Mouse (Mus musculus): ENCODE results near the gene Akap1. TPM values are rescaled to one million over a fixed set of nuclear protein-coding genes. Genes with fewer than 3 reads are reported as not detected.
A peak's percentile ranks its signal among the peaks of the same experiment; 100 is the strongest.
"Not testable (repeated sequence)": the region's sequence is repeated elsewhere in the genome, so short reads cannot be mapped to it uniquely, and the experiment has no call there.

Gene Akap1
- total and polyA plus RNA-seq, 2 experiments from 2014 or later, result 28.6 to 53.2 TPM

DNA sequence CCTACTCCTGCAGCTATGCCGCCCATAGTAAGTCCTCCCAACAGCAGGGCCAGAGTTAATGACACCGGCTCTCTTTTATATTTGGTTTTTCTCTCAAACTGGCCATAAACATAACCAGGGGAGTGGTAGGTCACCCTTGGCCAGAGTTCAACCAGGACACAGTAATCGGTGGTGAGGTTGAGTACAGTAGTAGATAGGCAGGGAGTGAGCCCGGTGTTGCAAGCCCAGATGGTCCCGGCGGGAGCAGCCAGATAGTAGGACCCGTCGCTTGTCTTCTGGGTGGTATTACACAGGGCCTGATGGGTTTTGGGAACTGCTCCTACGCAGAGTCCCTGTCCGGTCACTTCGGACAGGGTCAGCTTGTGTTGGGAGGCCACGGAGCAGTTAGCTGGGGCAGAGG lies 27.1 kb upstream of the Akap1 start:
- whole genome bisulfite sequencing, result 99% methylated on average over 9 of the region's 12 CpGs
- DNase-seq; H3K27ac ChIP-seq (ENCODE audit: low read depth, low read length); H3K4me3 ChIP-seq (ENCODE audit: low read depth, low read length); H3K9me3 ChIP-seq (ENCODE audit: low read length); H3K4me2 ChIP-seq (ENCODE audit: low read depth); ATAC-seq; H3K36me3 ChIP-seq (ENCODE audit: insufficient read depth); H3K27me3 ChIP-seq (ENCODE audit: insufficient read depth, low read length); H3K9ac ChIP-seq; H3K4me1 ChIP-seq (ENCODE audit: insufficient read depth): not testable (repeated sequence)

GRCm38 (mm10) chr11:88890904-88891303 lies 26.5 kb upstream of the Akap1 start:
- not testable (repeated sequence) for H3K4me1 ChIP-seq (ENCODE audit: insufficient read depth); ATAC-seq; H3K9ac ChIP-seq; DNase-seq; H3K4me3 ChIP-seq (ENCODE audit: low read depth, low read length); H3K4me2 ChIP-seq (ENCODE audit: low read depth); H3K36me3 ChIP-seq (ENCODE audit: insufficient read depth); H3K27me3 ChIP-seq (ENCODE audit: insufficient read depth, low read length); H3K27ac ChIP-seq (ENCODE audit: low read depth, low read length); H3K9me3 ChIP-seq (ENCODE audit: low read length)
- WGBS, result 92% methylated on average over 6 of the region's 11 CpGs

DNA sequence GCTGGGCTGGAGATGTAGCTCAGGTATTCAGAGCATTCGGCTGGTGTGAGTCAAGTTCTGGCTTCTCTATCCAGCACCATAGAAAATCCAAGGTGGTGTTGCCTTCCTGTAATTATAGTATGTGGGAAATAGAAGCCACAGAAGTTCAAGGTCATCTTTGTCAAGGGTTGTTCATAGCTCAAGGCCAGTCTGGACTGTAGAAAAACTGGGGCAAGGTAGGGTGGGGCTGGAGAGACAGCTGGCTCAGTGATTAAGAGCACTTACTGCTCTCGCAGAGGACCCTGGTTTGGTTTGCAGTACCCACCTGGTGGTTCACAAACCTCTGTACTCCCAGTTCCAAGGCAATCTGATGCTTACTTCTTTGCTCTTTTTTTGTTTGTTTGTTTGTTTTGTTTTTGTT lies 24.6 kb upstream of the Akap1 start:
- Histone ChIP-seq H3K4me3 (ENCODE audit: low read depth, low read length) (no peak overlapping the region), H3K4me2 (ENCODE audit: low read depth) (no peak overlapping the region), H3K9ac (no peak overlapping the region), H3K9me3 (ENCODE audit: low read length) (no peaks in the 10 kb centered on the region), H3K36me3 (ENCODE audit: insufficient read depth) (no peaks in the 10 kb centered on the region), H3K27ac (ENCODE audit: low read depth, low read length) (no peak overlapping the region), H3K27me3 (ENCODE audit: insufficient read depth, low read length) (no peaks in the 10 kb centered on the region), H3K4me1 (ENCODE audit: insufficient read depth) (no peaks in the 10 kb centered on the region)
- no peak for TF ChIP-seq CTCF (IDR thresholded peaks at IDR 0.05; ENCODE audit: low read depth)
- whole genome bisulfite sequencing, result 93% methylated on average over 2 of the region's 2 CpGs
- no peak for ATAC-seq
- no peak for DNase-seq

- peak; percentile 96 for ATAC-seq
- peak overlapping the region; percentile 35; the same call in 1 of the 2 replicates for H3K27ac ChIP-seq (ENCODE audit: low read depth, low read length)
These were observed 20.1 kb upstream of the Akap1 start for GRCm38 (mm10) chr11:88884376-88885065.

DNA sequence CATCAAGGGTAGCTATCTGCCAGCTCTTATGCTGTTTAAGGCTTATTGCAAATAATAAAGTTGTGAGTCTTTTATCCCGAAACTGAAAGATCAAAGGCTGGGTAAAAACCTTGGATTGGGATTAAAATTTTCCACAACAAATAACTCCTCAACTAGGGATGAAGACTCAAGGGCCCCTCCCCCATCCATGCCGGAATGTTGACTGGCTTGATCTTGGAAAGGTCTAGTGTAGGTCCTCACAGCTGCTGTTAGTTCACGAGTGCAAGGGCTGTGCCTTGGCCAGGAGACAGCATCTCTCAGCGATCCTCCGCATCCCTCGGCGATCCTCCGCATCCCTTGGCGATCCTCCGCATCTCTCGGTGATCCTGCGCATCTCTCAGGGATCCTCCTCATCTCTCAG lies 13.6 kb upstream of the Akap1 start:
- no peak overlapping the region for H3K4me3 ChIP-seq (ENCODE audit: low read depth, low read length)
- no peak for TF ChIP-seq CTCF (IDR thresholded peaks at IDR 0.05; ENCODE audit: low read depth)
- H3K27me3 ChIP-seq (ENCODE audit: insufficient read depth, low read length), result no peaks in the 10 kb centered on the region; the same call in 1 of the 2 replicates
- no peak overlapping the region for H3K9ac ChIP-seq
- no peaks in the 10 kb centered on the region for H3K4me1 ChIP-seq (ENCODE audit: insufficient read depth)
- no peak overlapping the region for H3K4me2 ChIP-seq (ENCODE audit: low read depth)
- H3K27ac ChIP-seq (ENCODE audit: low read depth, low read length), result no peak overlapping the region
- no peaks in the 10 kb centered on the region for H3K9me3 ChIP-seq (ENCODE audit: low read length)
- DNase-seq, result no peak
- ATAC-seq, result no peak
- 93% methylated on average over 12 of the region's 12 CpGs for WGBS
- no peaks in the 10 kb centered on the region for H3K36me3 ChIP-seq (ENCODE audit: insufficient read depth)

More at GRCm38 (mm10) chr11:88884376-88885065, 20.1 kb upstream of the Akap1 start:
- 51% methylated on average over 8 of the region's 8 CpGs for WGBS
- Histone ChIP-seq H3K36me3 (ENCODE audit: insufficient read depth) (no peaks in the 10 kb centered on the region), H3K27me3 (ENCODE audit: insufficient read depth, low read length) (no peaks in the 10 kb centered on the region), H3K4me3 (ENCODE audit: low read depth, low read length) (no peak overlapping the region), H3K4me2 (ENCODE audit: low read depth) (no peak overlapping the region), H3K4me1 (ENCODE audit: insufficient read depth) (no peaks in the 10 kb centered on the region), H3K9ac (no peak overlapping the region), H3K9me3 (ENCODE audit: low read length) (no peaks in the 10 kb centered on the region)
- no peak for TF ChIP-seq CTCF (IDR thresholded peaks at IDR 0.05; ENCODE audit: low read depth)
- peak; percentile 43 for DNase-seq

DNA sequence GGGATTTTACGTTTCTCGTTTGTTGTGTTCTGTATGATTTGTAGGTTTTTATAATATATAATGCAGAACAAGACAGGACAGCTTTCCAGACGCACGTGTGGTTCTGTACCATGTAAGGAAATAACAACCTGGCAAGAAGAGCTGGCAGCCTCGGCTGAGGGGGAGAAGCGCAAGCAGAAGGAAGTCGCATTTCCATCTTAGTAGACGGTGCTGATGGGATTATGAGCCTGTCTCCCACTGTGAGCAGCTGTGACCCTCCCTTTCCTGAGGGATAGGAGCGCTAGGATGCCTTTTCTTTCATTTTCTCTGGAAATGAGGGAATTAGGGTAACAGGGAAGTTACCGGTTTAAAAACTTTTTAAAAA lies 9.3 kb upstream of the Akap1 start:
- Histone ChIP-seq H3K36me3 (ENCODE audit: insufficient read depth) (no peaks in the 10 kb centered on the region), H3K4me2 (ENCODE audit: low read depth) (peak overlapping the region; percentile 47), H3K9ac (0 out of 2 replicates have a peak overlapping the region, but pooled peaks have one; percentile 28), H3K9me3 (ENCODE audit: low read length) (no peaks in the 10 kb centered on the region), H3K4me1 (ENCODE audit: insufficient read depth) (no peaks in the 10 kb centered on the region), H3K27ac (ENCODE audit: low read depth, low read length) (no peak overlapping the region), H3K27me3 (ENCODE audit: insufficient read depth, low read length) (no peaks in the 10 kb centered on the region; the same call in 1 of the 2 replicates), H3K4me3 (ENCODE audit: low read depth, low read length) (peak overlapping the region; percentile 30)
- WGBS, result 3% methylated on average over 10 of the region's 10 CpGs
- DNase-seq (peak; percentile 40), ATAC-seq (peak; percentile 66)
- TF ChIP-seq CTCF (IDR thresholded peaks at IDR 0.05; ENCODE audit: low read depth), result no peak

GRCm38 (mm10) chr11:88873027-88873666 lies 8.8 kb upstream of the Akap1 start:
- 5% methylated on average over 20 of the region's 20 CpGs for WGBS
- Histone ChIP-seq H3K27ac (ENCODE audit: low read depth, low read length) (no peak overlapping the region), H3K27me3 (ENCODE audit: insufficient read depth, low read length) (no peaks in the 10 kb centered on the region; the same call in 1 of the 2 replicates), H3K4me1 (ENCODE audit: insufficient read depth) (no peaks in the 10 kb centered on the region), H3K9ac (peak overlapping the region; percentile 28; the same call in 1 of the 2 replicates), H3K4me3 (ENCODE audit: low read depth, low read length) (peak overlapping the region; percentile 30), H3K4me2 (ENCODE audit: low read depth) (peak overlapping the region; percentile 47), H3K9me3 (ENCODE audit: low read length) (no peaks in the 10 kb centered on the region), H3K36me3 (ENCODE audit: insufficient read depth) (no peaks in the 10 kb centered on the region)
- no peak for TF ChIP-seq CTCF (IDR thresholded peaks at IDR 0.05; ENCODE audit: low read depth)
- DNase-seq (no peak), ATAC-seq (no peak)

Measured in forebrain, postnatal 0 days (tissue).